ENCODE assay signal across 23 mouse cellular contexts in genomic region chr15:26335791-26336190, GRCm38 (mm10). TPM values are rescaled to one million over a fixed set of nuclear protein-coding genes. Genes with fewer than 3 reads are reported as not detected.
DNase-seq lines count a peak whose midpoint lies in the region; ATAC-seq lines count a peak whose summit lies in the region.
"Had no signal": no experiment of that assay in that cellular context is flagged by ENCODE, and none has a peak within 500 bp of the region (broad histone marks: within the 10 kb centered on the region; RNA-seq: fewer than 3 reads in every experiment).

No protein-coding gene starts in this region.

- no peaks in the 10 kb centered on the region for H3K9me3 ChIP-seq in embryonic facial prominence, embryonic 14.5 days (ENCODE audit: control insufficient read depth, low read length)
- no peaks in the 10 kb centered on the region for H3K9me3 ChIP-seq in embryonic facial prominence, embryonic 10.5 days
- H3K9me3 ChIP-seq in kidney, embryonic 14.5 days (ENCODE audit: control insufficient read depth, low read length) = no peaks in the 10 kb centered on the region
- no peaks in the 10 kb centered on the region for H3K9me3 ChIP-seq in midbrain, embryonic 16.5 days (replicated peaks; ENCODE audit: control insufficient read depth, low read length, poor library complexity, severe bottlenecking)
- no peaks in the 10 kb centered on the region for H3K9me3 ChIP-seq in midbrain, embryonic 14.5 days (ENCODE audit: control insufficient read depth, low read length)
- H3K9me3 ChIP-seq: G1E; heart, embryonic 10.5 days; hindbrain, embryonic 12.5 days had no signal

- 62% methylated on average over 3 of the region's 3 CpGs for whole genome bisulfite sequencing in embryonic facial prominence, embryonic 14.5 days
- 88% methylated on average over 3 of the region's 3 CpGs for WGBS in embryonic facial prominence, embryonic 10.5 days
- WGBS in kidney, embryonic 14.5 days = 83% methylated on average over 3 of the region's 3 CpGs
- 87% methylated on average over 3 of the region's 3 CpGs for WGBS in midbrain, embryonic 16.5 days
- 82% methylated on average over 3 of the region's 3 CpGs for WGBS in midbrain, embryonic 14.5 days

- H3K36me3 ChIP-seq in embryonic facial prominence, embryonic 14.5 days (ENCODE audit: control insufficient read depth, insufficient read depth, low read length) = no peaks in the 10 kb centered on the region
- no peaks in the 10 kb centered on the region for H3K36me3 ChIP-seq in embryonic facial prominence, embryonic 10.5 days (replicated peaks)
- H3K36me3 ChIP-seq in kidney, embryonic 14.5 days (ENCODE audit: control insufficient read depth, insufficient read depth, low read length) = no peaks in the 10 kb centered on the region
- no peaks in the 10 kb centered on the region for H3K36me3 ChIP-seq in midbrain, embryonic 16.5 days (ENCODE audit: control insufficient read depth, insufficient read depth, low read length)
- H3K36me3 ChIP-seq in midbrain, embryonic 14.5 days (ENCODE audit: control insufficient read depth, insufficient read depth, low read length) = no peaks in the 10 kb centered on the region
- H3K36me3 ChIP-seq: G1E; heart, embryonic 10.5 days; hindbrain, embryonic 12.5 days had no signal

- no peak overlapping the region for H3K4me2 ChIP-seq in embryonic facial prominence, embryonic 14.5 days (ENCODE audit: low read depth, low read length)
- no peak overlapping the region for H3K4me2 ChIP-seq in kidney, embryonic 14.5 days (replicated peaks; ENCODE audit: low read depth, low read length)
- H3K4me2 ChIP-seq in midbrain, embryonic 16.5 days (ENCODE audit: low read length) = no peak overlapping the region
- no peak overlapping the region for H3K4me2 ChIP-seq in midbrain, embryonic 14.5 days (ENCODE audit: low read length)
- H3K4me2 ChIP-seq: hindbrain, embryonic 12.5 days had no signal

- ATAC-seq in embryonic facial prominence, embryonic 14.5 days (ENCODE audit: low read depth) = no peak
- 0 out of 2 replicates have a peak, but pooled peaks have one; percentile 43 for ATAC-seq in kidney, embryonic 14.5 days (ENCODE audit: low FRiP score, low TSS enrichment)
- ATAC-seq in midbrain, embryonic 16.5 days = 0 out of 2 replicates have a peak, but pooled peaks have one; percentile 48
- no peak for ATAC-seq in midbrain, embryonic 14.5 days (ENCODE audit: low FRiP score, low TSS enrichment)
- ATAC-seq: CD4-positive, CD25-positive, alpha-beta regulatory T cell, adult 4 months; hindbrain, embryonic 16.5 days; inflammation-experienced regulatory T-cells, adult 6 months had no signal

- H3K27ac ChIP-seq in embryonic facial prominence, embryonic 14.5 days (replicated peaks; ENCODE audit: low read depth, low read length) = no peak overlapping the region
- no peak overlapping the region for H3K27ac ChIP-seq in embryonic facial prominence, embryonic 10.5 days (replicated peaks)
- H3K27ac ChIP-seq in kidney, embryonic 14.5 days (ENCODE audit: low read depth, low read length) = no peak overlapping the region
- H3K27ac ChIP-seq in midbrain, embryonic 16.5 days (ENCODE audit: low read length) = no peak overlapping the region
- H3K27ac ChIP-seq in midbrain, embryonic 14.5 days (replicated peaks; ENCODE audit: low read depth, low read length) = no peak overlapping the region
- H3K27ac ChIP-seq: heart, embryonic 10.5 days; hindbrain, embryonic 12.5 days had no signal

- no peak overlapping the region for H3K9ac ChIP-seq in embryonic facial prominence, embryonic 14.5 days (ENCODE audit: low read depth, low read length)
- H3K9ac ChIP-seq in kidney, embryonic 14.5 days (ENCODE audit: low read depth, low read length) = no peak overlapping the region
- no peak overlapping the region for H3K9ac ChIP-seq in midbrain, embryonic 16.5 days (ENCODE audit: low read depth, low read length)
- no peak overlapping the region for H3K9ac ChIP-seq in midbrain, embryonic 14.5 days (replicated peaks; ENCODE audit: low read length)
- H3K9ac ChIP-seq: hindbrain, embryonic 12.5 days had no signal

- H3K4me3 ChIP-seq in embryonic facial prominence, embryonic 14.5 days (ENCODE audit: low read depth, low read length) = no peak overlapping the region
- no peak overlapping the region for H3K4me3 ChIP-seq in embryonic facial prominence, embryonic 10.5 days
- no peak overlapping the region for H3K4me3 ChIP-seq in kidney, embryonic 14.5 days (ENCODE audit: low read length)
- no peak overlapping the region for H3K4me3 ChIP-seq in midbrain, embryonic 16.5 days (ENCODE audit: low read depth, low read length)
- H3K4me3 ChIP-seq in midbrain, embryonic 14.5 days (replicated peaks; ENCODE audit: low read depth, low read length) = no peak overlapping the region
- H3K4me3 ChIP-seq: heart, embryonic 10.5 days; hindbrain, embryonic 12.5 days had no signal

- DNase-seq in embryonic facial prominence, embryonic 14.5 days (ENCODE audit: low spot score) = peak; percentile 53
- DNase-seq in embryonic facial prominence, embryonic 10.5 days (ENCODE audit: low spot score) = no peak
- no peak for DNase-seq in kidney, postnatal 14 days
- no peak for DNase-seq in midbrain, embryonic 14.5 days
- peak; percentile 16 for DNase-seq in brain, embryonic 18.5 days (ENCODE audit: low read depth, low spot score)
- no peak for DNase-seq in c-Kit-positive CD71-positive TER-119-positive erythroid progenitor cells, embryonic 14.5 days (ENCODE audit: low spot score)
- DNase-seq: adrenal gland, adult 8-10 months; adrenal gland, postnatal 36 days; B cell, adult 2 months; cerebellum, adult 2 months; cerebellum, postnatal 10 days; gastrocnemius, postnatal 10 days; heart, adult 18-20 months; heart, postnatal 10 days; heart, postnatal 4 days had no signal

- H3K27me3 ChIP-seq in embryonic facial prominence, embryonic 14.5 days (replicated peaks; ENCODE audit: control insufficient read depth, insufficient read depth, low read length) = no peaks in the 10 kb centered on the region
- H3K27me3 ChIP-seq in embryonic facial prominence, embryonic 10.5 days (replicated peaks; ENCODE audit: low read depth, poor library complexity, severe bottlenecking) = no peaks in the 10 kb centered on the region
- H3K27me3 ChIP-seq in kidney, embryonic 14.5 days (ENCODE audit: control insufficient read depth, insufficient read depth, low read length) = no peaks in the 10 kb centered on the region
- no peaks in the 10 kb centered on the region for H3K27me3 ChIP-seq in midbrain, embryonic 16.5 days (ENCODE audit: control insufficient read depth, insufficient read depth, low read depth, low read length)
- no peaks in the 10 kb centered on the region for H3K27me3 ChIP-seq in midbrain, embryonic 14.5 days (ENCODE audit: control insufficient read depth, insufficient read depth, low read length)
- H3K27me3 ChIP-seq: hindbrain, embryonic 12.5 days had no signal

- H3K4me1 ChIP-seq in embryonic facial prominence, embryonic 14.5 days (ENCODE audit: control insufficient read depth, insufficient read depth, low read length) = no peaks in the 10 kb centered on the region
- no peaks in the 10 kb centered on the region for H3K4me1 ChIP-seq in embryonic facial prominence, embryonic 10.5 days
- H3K4me1 ChIP-seq in kidney, embryonic 14.5 days (ENCODE audit: control insufficient read depth, insufficient read depth, low read length) = 0 out of 2 replicates have a peak, but pooled peaks cover 2% of the 10 kb centered on the region
- H3K4me1 ChIP-seq in midbrain, embryonic 16.5 days (ENCODE audit: control insufficient read depth, insufficient read depth, low read length) = no peaks in the 10 kb centered on the region
- H3K4me1 ChIP-seq in midbrain, embryonic 14.5 days (ENCODE audit: control insufficient read depth, insufficient read depth, low read length) = no peaks in the 10 kb centered on the region
- H3K4me1 ChIP-seq: heart, embryonic 10.5 days; hindbrain, embryonic 12.5 days had no signal

RNA-seq across cellular contexts. Expression of gene March11, which starts 26.9 kb away (rescaled TPM):
- 1.4 and 2.0 TPM in 2 replicates for polyA plus RNA-seq in embryonic facial prominence, embryonic 14.5 days (2014; fragmentation: Nextera tagmentation; extraction: Ambion mirVana)
- 0.51 and 0.69 TPM in 2 replicates for polyA plus RNA-seq in embryonic facial prominence, embryonic 10.5 days (2016; fragmentation: Nextera tagmentation; extraction: Ambion mirVana)
- polyA plus RNA-seq in kidney, embryonic 14.5 days (2014; fragmentation: Nextera tagmentation; extraction: Ambion mirVana) = 1.1 and 1.3 TPM in 2 replicates
- 6.4 and 6.5 TPM in 2 replicates for polyA plus RNA-seq in midbrain, embryonic 16.5 days (2015; fragmentation: Nextera tagmentation; extraction: Ambion mirVana)
- 6.1 and 8.1 TPM in 2 replicates for polyA plus RNA-seq in midbrain, embryonic 14.5 days (2014; fragmentation: Nextera tagmentation; extraction: Ambion mirVana)
- polyA plus RNA-seq: G1E had no signal

Comparison
In these comparisons a context has a peak if more than half of its experiments do, and no peak if none do; other contexts are left out.
1. ATAC-seq: peak in kidney, embryonic 14.5 days (single experiment) and midbrain, embryonic 16.5 days (single experiment); none in embryonic facial prominence, embryonic 14.5 days (single experiment) and midbrain, embryonic 14.5 days (single experiment).
2. DNase-seq: peak in embryonic facial prominence, embryonic 14.5 days (single experiment) and brain, embryonic 18.5 days (single experiment); none in embryonic facial prominence, embryonic 10.5 days (single experiment), kidney, postnatal 14 days (single experiment), midbrain, embryonic 14.5 days (single experiment) and c-Kit-positive CD71-positive TER-119-positive erythroid progenitor cells, embryonic 14.5 days (single experiment).